Mouse (Mus musculus) heart, adult 11 months (tissue): ENCODE measurements around the gene Ccdc114.
A peak's percentile ranks its signal among the peaks of the same experiment; 100 is the strongest.
"Not testable (repeated sequence)": the region's sequence is repeated elsewhere in the genome, so short reads cannot be mapped to it uniquely, and the experiment has no call there.

Experiments used
- DNase-seq: peaks from one replicate; pipeline ENCODE4 v3.0.0; 2022

Ccdc114 gene

GRCm38 (mm10) chr7:45919083-45919671, 4.7 kb upstream of the Ccdc114 start:
- DNase-seq = peak; percentile 93

- peak; percentile 93 for DNase-seq
These were observed 4.1 kb upstream of the Ccdc114 start for GRCm38 (mm10) chr7:45919761-45920160.

GRCm38 (mm10) chr7:45920583-45921241, 3.2 kb upstream of the Ccdc114 start:
- DNase-seq = peak; percentile 97

- DNase-seq = peak; percentile 98
These were observed 2.6 kb upstream of the Ccdc114 start, which contains the start of gene Emp3 for GRCm38 (mm10) chr7:45921242-45921621. Emp3 (minus strand) TSS chr7:45921404.

GRCm38 (mm10) chr7:45921950-45922600, 1.8 kb upstream of the Ccdc114 start:
- DNase-seq = peak; percentile 96

- peak; percentile 100 for DNase-seq
These were observed 727 bp upstream of the Ccdc114 start for GRCm38 (mm10) chr7:45922928-45923761.

GRCm38 (mm10) chr7:45924429-45924816, 551 bp downstream of the Ccdc114 start:
- peak; percentile 95 for DNase-seq

- no peak for DNase-seq
These were observed 4.9 kb downstream of the Ccdc114 start for GRCm38 (mm10) chr7:45928626-45929295.

- DNase-seq = no peak
These were observed 5.8 kb downstream of the Ccdc114 start for GRCm38 (mm10) chr7:45929688-45930087.

- not testable (repeated sequence) for DNase-seq
These were observed 9.9 kb downstream of the Ccdc114 start for GRCm38 (mm10) chr7:45933766-45934165.

- peak; percentile 87 for DNase-seq
These were observed 11.2 kb downstream of the Ccdc114 start for GRCm38 (mm10) chr7:45935114-45935513.

- DNase-seq = no peak
These were observed 16.0 kb downstream of the Ccdc114 start for GRCm38 (mm10) chr7:45939836-45940235.

GRCm38 (mm10) chr7:45941986-45942385, 18.1 kb downstream of the Ccdc114 start:
- DNase-seq = no peak

- DNase-seq = not testable (repeated sequence)
These were observed 19.4 kb downstream of the Ccdc114 start for GRCm38 (mm10) chr7:45943280-45943679.

GRCm38 (mm10) chr7:45949061-45949460, 25.2 kb downstream of the Ccdc114 start:
- DNase-seq = no peak

- no peak for DNase-seq
These were observed 32.7 kb downstream of the Ccdc114 start for GRCm38 (mm10) chr7:45956611-45957010.

GRCm38 (mm10) chr7:45971831-45972723, 48.2 kb downstream of the Ccdc114 start:
- no peak for DNase-seq

- DNase-seq = no peak
These were observed 49.4 kb downstream of the Ccdc114 start for GRCm38 (mm10) chr7:45973271-45973687.

GRCm38 (mm10) chr7:45974103-45974502, 50.2 kb downstream of the Ccdc114 start:
- no peak for DNase-seq

- no peak for DNase-seq
These were observed 50.6 kb downstream of the Ccdc114 start for GRCm38 (mm10) chr7:45974512-45974911.

GRCm38 (mm10) chr7:45981612-45982011, 57.7 kb downstream of the Ccdc114 start:
- DNase-seq = no peak
